Mouse (Mus musculus): ENCODE data around the gene Tfpi2. TPM values are rescaled to one million over a fixed set of nuclear protein-coding genes. Genes with fewer than 3 reads are reported as not detected.
A peak's percentile ranks its signal among the peaks of the same experiment; 100 is the strongest.

The Tfpi2 gene
- total and polyA plus RNA-seq, 2 experiments: 69.7 to 275 TPM

DNA sequence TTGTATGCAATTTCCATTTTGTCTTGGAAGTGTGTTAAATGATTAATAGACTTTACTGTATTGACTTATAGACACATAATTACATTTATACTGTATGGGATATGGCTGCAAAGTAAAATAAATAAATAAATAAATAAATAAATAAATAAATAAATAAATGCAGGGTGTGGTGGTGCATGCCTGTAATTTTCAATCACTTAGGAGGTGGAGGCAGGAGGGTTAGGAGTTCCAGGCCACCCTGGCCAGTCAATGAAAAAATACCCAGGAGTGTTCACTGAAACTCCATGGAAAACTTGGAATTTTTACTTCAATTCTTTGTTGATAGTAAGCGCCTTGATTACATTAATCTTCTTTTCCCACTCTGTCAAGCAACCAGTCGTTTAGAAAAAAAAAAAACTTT, 16.1 kb upstream of the Tfpi2 start:
- Histone ChIP-seq H3K27me3 (ENCODE audit: control insufficient read depth, insufficient read depth, low read length) (no peaks in the 10 kb centered on the region), H3K79me2 (ENCODE audit: control insufficient read depth, insufficient read depth, low read length) (no peaks in the 10 kb centered on the region), H3K27ac (replicated peaks; ENCODE audit: insufficient read depth, low read depth, low read length) (no peak overlapping the region), H3K4me1 (ENCODE audit: control insufficient read depth, insufficient read depth, low read length) (0 out of 2 replicates have a peak, but pooled peaks cover 2% of the 10 kb centered on the region), H3K36me3 (ENCODE audit: control insufficient read depth, insufficient read depth, low read length) (no peaks in the 10 kb centered on the region), H3K9ac (ENCODE audit: low read depth, low read length) (no peak overlapping the region), H3K4me3 (ENCODE audit: insufficient read depth, low read depth, low read length) (peak overlapping the region; percentile 60; the same call in 1 of the 2 replicates)
- no peak for DNase-seq (ENCODE audit: extremely low read depth, low read depth, low spot score)
- 67% methylated on average over 2 of the region's 2 CpGs for WGBS
- TF ChIP-seq CTCF (IDR thresholded peaks at IDR 0.05; ENCODE audit: low read depth, low read length) (no peak), POLR2A (IDR thresholded peaks at IDR 0.05; ENCODE audit: extremely low read depth, insufficient read depth, low read length) (no peak)

DNA sequence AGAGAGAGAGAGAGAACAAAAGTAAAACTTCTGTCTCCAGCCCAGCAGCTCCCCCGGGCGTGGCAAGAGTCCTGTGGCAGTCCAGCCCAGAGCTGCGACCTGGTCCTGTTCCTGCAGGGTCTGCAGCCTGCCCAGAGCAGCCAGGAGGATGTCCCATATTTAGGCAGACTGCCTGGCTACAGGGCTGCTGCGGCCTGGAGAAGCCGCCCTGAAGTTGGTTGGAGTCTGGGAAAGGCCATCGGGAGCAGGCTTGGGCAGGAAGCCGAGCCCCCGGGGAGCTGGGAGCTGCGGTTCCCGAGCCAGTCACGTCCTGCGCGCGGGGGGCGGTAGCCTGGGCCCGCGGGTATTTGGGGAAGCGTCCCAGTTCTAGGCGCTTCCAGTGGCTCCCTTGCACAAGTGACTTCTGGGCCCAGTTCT, 15.2 kb upstream of the Tfpi2 start, which contains the start of gene Gng11:
Gene Gng11, plus strand, starts transcription at position 15 of the 417 bp plus-strand sequence.
- H3K4me1 ChIP-seq (ENCODE audit: control insufficient read depth, insufficient read depth, low read length): 0 out of 2 replicates have a peak, but pooled peaks cover 2% of the 10 kb centered on the region
- no peaks in the 10 kb centered on the region for H3K27me3 ChIP-seq (ENCODE audit: control insufficient read depth, insufficient read depth, low read length)
- peak within 1 kb of the TSS; percentile 69 for H3K9ac ChIP-seq (ENCODE audit: low read depth, low read length)
- no peak for TF ChIP-seq POLR2A (IDR thresholded peaks at IDR 0.05; ENCODE audit: extremely low read depth, insufficient read depth, low read length)
- 0 out of 2 replicates have a peak, but pooled peaks have one; percentile 3 for TF ChIP-seq CTCF (IDR thresholded peaks at IDR 0.05; ENCODE audit: low read depth, low read length)
- H3K36me3 ChIP-seq (ENCODE audit: control insufficient read depth, insufficient read depth, low read length): no peaks in the 10 kb centered on the region
- peak within 1 kb of the TSS; percentile 60 for H3K4me3 ChIP-seq (ENCODE audit: insufficient read depth, low read depth, low read length)
- no peaks in the 10 kb centered on the region for H3K79me2 ChIP-seq (ENCODE audit: control insufficient read depth, insufficient read depth, low read length)
- DNase-seq (ENCODE audit: extremely low read depth, low read depth, low spot score): peak; percentile 37
- WGBS: under 1% methylated on average over 18 of the region's 19 CpGs
- peak within 1 kb of the TSS; percentile 58 for H3K27ac ChIP-seq (replicated peaks; ENCODE audit: insufficient read depth, low read depth, low read length)

DNA sequence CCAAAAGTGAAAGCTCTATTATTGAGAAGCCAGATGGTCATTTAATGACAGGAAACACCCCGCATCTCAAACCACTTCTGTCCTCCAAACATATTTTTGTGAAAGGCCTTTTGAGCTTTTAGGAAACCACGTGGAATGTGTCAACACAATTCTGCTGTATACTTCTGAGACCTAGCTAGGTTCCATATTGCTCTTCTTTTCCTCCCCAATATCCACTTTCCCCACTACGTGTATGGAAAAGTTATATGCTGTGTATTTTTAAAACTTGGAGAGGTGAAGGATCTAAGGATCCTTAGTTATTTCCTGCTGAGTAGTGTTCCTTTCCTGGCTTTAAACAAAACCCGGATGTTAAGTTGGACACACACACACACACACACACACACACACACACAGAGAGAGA, 14.7 kb upstream of the Tfpi2 start:
- peak overlapping the region; percentile 5; the same call in 1 of the 2 replicates for H3K4me3 ChIP-seq (ENCODE audit: insufficient read depth, low read depth, low read length)
- 35% methylated on average over 4 of the region's 4 CpGs for WGBS
- peak overlapping the region; percentile 58 for H3K27ac ChIP-seq (replicated peaks; ENCODE audit: insufficient read depth, low read depth, low read length)
- H3K9ac ChIP-seq (ENCODE audit: low read depth, low read length): no peak overlapping the region
- TF ChIP-seq POLR2A (IDR thresholded peaks at IDR 0.05; ENCODE audit: extremely low read depth, insufficient read depth, low read length) (no peak), CTCF (IDR thresholded peaks at IDR 0.05; ENCODE audit: low read depth, low read length) (no peak)
- 0 out of 2 replicates have a peak, but pooled peaks cover 2% of the 10 kb centered on the region for H3K4me1 ChIP-seq (ENCODE audit: control insufficient read depth, insufficient read depth, low read length)
- H3K79me2 ChIP-seq (ENCODE audit: control insufficient read depth, insufficient read depth, low read length): no peaks in the 10 kb centered on the region
- no peaks in the 10 kb centered on the region for H3K36me3 ChIP-seq (ENCODE audit: control insufficient read depth, insufficient read depth, low read length)
- DNase-seq (ENCODE audit: extremely low read depth, low read depth, low spot score): no peak
- H3K27me3 ChIP-seq (ENCODE audit: control insufficient read depth, insufficient read depth, low read length): no peaks in the 10 kb centered on the region

DNA sequence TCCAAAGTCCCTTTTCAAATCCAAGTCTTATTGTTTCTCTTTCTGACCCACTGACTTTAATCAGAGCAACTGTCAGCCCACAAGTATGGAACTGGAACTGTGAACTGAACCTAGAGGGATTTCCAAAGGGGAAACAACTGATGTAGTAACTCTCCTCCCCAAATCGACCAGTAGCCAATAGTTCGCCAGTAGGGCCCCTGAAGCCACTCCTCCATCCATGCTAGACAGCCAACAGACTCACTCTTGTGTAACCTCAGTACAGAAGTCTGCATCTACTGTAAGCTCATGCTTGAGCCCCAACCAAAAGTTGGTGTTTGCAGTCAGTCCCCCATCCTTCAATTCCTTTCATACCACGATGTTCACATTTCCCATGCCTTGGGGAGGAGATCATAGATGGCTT, 12.0 kb upstream of the Tfpi2 start:
- Histone ChIP-seq H3K36me3 (ENCODE audit: control insufficient read depth, insufficient read depth, low read length) (no peaks in the 10 kb centered on the region), H3K4me1 (ENCODE audit: control insufficient read depth, insufficient read depth, low read length) (0 out of 2 replicates have a peak, but pooled peaks cover 2% of the 10 kb centered on the region), H3K4me3 (ENCODE audit: insufficient read depth, low read depth, low read length) (no peak overlapping the region), H3K27me3 (ENCODE audit: control insufficient read depth, insufficient read depth, low read length) (no peaks in the 10 kb centered on the region), H3K79me2 (ENCODE audit: control insufficient read depth, insufficient read depth, low read length) (no peaks in the 10 kb centered on the region), H3K27ac (replicated peaks; ENCODE audit: insufficient read depth, low read depth, low read length) (no peak overlapping the region), H3K9ac (ENCODE audit: low read depth, low read length) (no peak overlapping the region)
- no peak for TF ChIP-seq POLR2A (IDR thresholded peaks at IDR 0.05; ENCODE audit: extremely low read depth, insufficient read depth, low read length)
- 67% methylated on average over 3 of the region's 3 CpGs for WGBS
- DNase-seq (ENCODE audit: extremely low read depth, low read depth, low spot score): peak; percentile 54

DNA sequence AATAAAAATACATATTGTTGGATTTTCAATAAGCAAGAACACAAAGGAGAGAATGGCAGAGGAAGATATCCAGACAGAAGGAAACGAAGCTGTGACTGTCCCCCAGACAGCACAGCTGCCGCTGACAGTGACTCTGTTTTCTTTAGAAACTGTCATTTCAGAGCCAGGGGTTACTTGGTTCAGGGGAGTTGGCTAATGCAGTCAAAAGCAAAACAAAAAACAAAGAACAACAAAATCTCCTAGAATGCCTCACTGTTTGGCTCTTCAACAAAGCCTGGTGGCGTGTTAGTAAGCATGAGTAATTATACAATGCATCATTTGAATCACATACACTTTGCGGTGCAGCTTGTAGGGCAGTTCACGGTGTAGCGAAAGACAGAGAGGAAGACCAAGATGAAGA, 10.6 kb upstream of the Tfpi2 start:
- Histone ChIP-seq H3K9ac (ENCODE audit: low read depth, low read length) (no peak overlapping the region), H3K27me3 (ENCODE audit: control insufficient read depth, insufficient read depth, low read length) (no peaks in the 10 kb centered on the region), H3K4me1 (ENCODE audit: control insufficient read depth, insufficient read depth, low read length) (0 out of 2 replicates have a peak, but pooled peaks cover under 1% of the 10 kb centered on the region), H3K27ac (replicated peaks; ENCODE audit: insufficient read depth, low read depth, low read length) (no peak overlapping the region), H3K79me2 (ENCODE audit: control insufficient read depth, insufficient read depth, low read length) (no peaks in the 10 kb centered on the region), H3K4me3 (ENCODE audit: insufficient read depth, low read depth, low read length) (no peak overlapping the region), H3K36me3 (ENCODE audit: control insufficient read depth, insufficient read depth, low read length) (no peaks in the 10 kb centered on the region)
- 80% methylated on average over 6 of the region's 6 CpGs for WGBS
- TF ChIP-seq CTCF (IDR thresholded peaks at IDR 0.05; ENCODE audit: low read depth, low read length) (no peak), POLR2A (IDR thresholded peaks at IDR 0.05; ENCODE audit: extremely low read depth, insufficient read depth, low read length) (no peak)
- DNase-seq (ENCODE audit: extremely low read depth, low read depth, low spot score): no peak

DNA sequence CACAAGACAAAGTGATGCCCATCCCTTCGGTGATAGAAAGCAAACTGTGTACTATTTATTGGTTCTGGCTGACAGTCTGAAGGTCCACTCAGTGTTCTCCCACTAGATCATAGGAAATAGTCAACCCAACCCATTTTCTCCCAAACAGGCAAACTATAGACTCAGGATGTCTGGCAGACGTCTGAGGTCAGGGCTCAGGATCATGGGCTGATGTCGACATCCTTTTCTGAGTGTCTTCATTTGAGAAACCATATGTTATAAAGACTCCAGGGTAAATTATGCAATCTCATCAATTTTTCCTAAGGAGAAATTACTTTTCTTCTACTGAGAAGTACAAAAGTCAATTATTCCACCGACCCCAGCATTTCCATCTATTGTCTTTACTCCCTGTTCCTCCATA, 9.4 kb upstream of the Tfpi2 start:
- H3K4me3 ChIP-seq (ENCODE audit: insufficient read depth, low read depth, low read length): no peak overlapping the region
- H3K27me3 ChIP-seq (ENCODE audit: control insufficient read depth, insufficient read depth, low read length): no peaks in the 10 kb centered on the region
- no peaks in the 10 kb centered on the region for H3K4me1 ChIP-seq (ENCODE audit: control insufficient read depth, insufficient read depth, low read length)
- no peak for DNase-seq (ENCODE audit: extremely low read depth, low read depth, low spot score)
- WGBS: 75% methylated on average over 4 of the region's 4 CpGs
- no peak overlapping the region for H3K27ac ChIP-seq (replicated peaks; ENCODE audit: insufficient read depth, low read depth, low read length)
- TF ChIP-seq CTCF (IDR thresholded peaks at IDR 0.05; ENCODE audit: low read depth, low read length): no peak
- no peak for TF ChIP-seq POLR2A (IDR thresholded peaks at IDR 0.05; ENCODE audit: extremely low read depth, insufficient read depth, low read length)
- H3K79me2 ChIP-seq (ENCODE audit: control insufficient read depth, insufficient read depth, low read length): no peaks in the 10 kb centered on the region
- no peaks in the 10 kb centered on the region for H3K36me3 ChIP-seq (ENCODE audit: control insufficient read depth, insufficient read depth, low read length)
- no peak overlapping the region for H3K9ac ChIP-seq (ENCODE audit: low read depth, low read length)
